ENCODE assay signal across 15 mouse cellular contexts in genomic region chr1:42877264-42877663, GRCm38 (mm10). TPM values are rescaled to one million over a fixed set of nuclear protein-coding genes. Genes with fewer than 3 reads are reported as not detected.
DNase-seq lines count a peak whose midpoint lies in the region; ATAC-seq and TF ChIP-seq lines count a peak whose summit lies in the region.
"Had no signal": no experiment of that assay in that cellular context is flagged by ENCODE, and none has a peak within 500 bp of the region (broad histone marks: within the 10 kb centered on the region; RNA-seq: fewer than 3 reads in every experiment).

No protein-coding gene starts in this region.

- peaks cover 3% of the 10 kb centered on the region; the same call in 1 of the 2 replicates for H3K79me2 ChIP-seq in heart, adult 2 months (replicated peaks; ENCODE audit: control insufficient read depth, insufficient read depth, low read length)

- TF ChIP-seq EP300 in heart, adult 2 months (IDR thresholded peaks at IDR 0.05; ENCODE audit: insufficient read depth, low read depth, low read length) = no peak
- no peak for TF ChIP-seq EP300 in lung, postnatal 0 days (IDR thresholded peaks at IDR 0.05)

- H3K36me3 ChIP-seq in heart, adult 2 months (ENCODE audit: control insufficient read depth, insufficient read depth, low read length) = no peaks in the 10 kb centered on the region; the same call in 1 of the 2 replicates
- H3K36me3 ChIP-seq in forebrain, embryonic 15.5 days = no peaks in the 10 kb centered on the region
- H3K36me3 ChIP-seq in neural tube, embryonic 12.5 days = no peaks in the 10 kb centered on the region
- no peaks in the 10 kb centered on the region for H3K36me3 ChIP-seq in lung, postnatal 0 days (ENCODE audit: insufficient read depth, low read length)
- H3K36me3 ChIP-seq: embryonic facial prominence, embryonic 15.5 days; stomach, embryonic 15.5 days had no signal

- H3K4me1 ChIP-seq in heart, adult 2 months (ENCODE audit: control insufficient read depth, insufficient read depth, low read length) = peaks cover 1% of the 10 kb centered on the region; the same call in 1 of the 2 replicates
- H3K4me1 ChIP-seq in forebrain, embryonic 15.5 days = peaks cover 8% of the 10 kb centered on the region
- peaks cover 17% of the 10 kb centered on the region; the same call in 1 of the 2 replicates for H3K4me1 ChIP-seq in neural tube, embryonic 12.5 days
- H3K4me1 ChIP-seq in lung, postnatal 0 days (ENCODE audit: insufficient read depth, low read depth, low read length) = no peaks in the 10 kb centered on the region
- H3K4me1 ChIP-seq: embryonic facial prominence, embryonic 15.5 days; stomach, embryonic 15.5 days had no signal

- H3K9ac ChIP-seq in heart, adult 2 months (ENCODE audit: low read depth, low read length) = no peak overlapping the region
- peak overlapping the region; percentile 22; the same call in 1 of the 2 replicates for H3K9ac ChIP-seq in forebrain, embryonic 15.5 days (replicated peaks)
- no peak overlapping the region for H3K9ac ChIP-seq in neural tube, embryonic 12.5 days
- H3K9ac ChIP-seq in lung, postnatal 0 days (replicated peaks; ENCODE audit: low read depth) = no peak overlapping the region
- H3K9ac ChIP-seq: embryonic facial prominence, embryonic 15.5 days; stomach, embryonic 15.5 days had no signal

- DNase-seq in heart, adult 11 months = peak; percentile 54
- DNase-seq in heart, adult 2 months = no peak
- DNase-seq in mesoderm, embryonic 11.5 days (ENCODE audit: low read depth, low spot score) = peak; percentile 71
- DNase-seq in ovary, postnatal 36 days (ENCODE audit: low spot score) = no peak
- no peak for DNase-seq in lung, postnatal 4 days
- no peak for DNase-seq in lung, postnatal 0 days (ENCODE audit: low spot score)
- DNase-seq: B cell, adult 2 months; cerebellum, adult 9-10 months; heart, postnatal 4 days; thymus, postnatal 14 days had no signal

- H3K9me3 ChIP-seq in forebrain, embryonic 15.5 days = no peaks in the 10 kb centered on the region
- no peaks in the 10 kb centered on the region for H3K9me3 ChIP-seq in neural tube, embryonic 12.5 days
- H3K9me3 ChIP-seq in lung, postnatal 0 days (ENCODE audit: low read length) = no peaks in the 10 kb centered on the region
- H3K9me3 ChIP-seq: embryonic facial prominence, embryonic 15.5 days; limb, embryonic 10.5 days; stomach, embryonic 15.5 days had no signal

- no peak for TF ChIP-seq CTCF in heart, adult 2 months (IDR thresholded peaks at IDR 0.05)
- no peak for TF ChIP-seq CTCF in lung, postnatal 0 days (IDR thresholded peaks at IDR 0.05)

- no peak for TF ChIP-seq POLR2A in heart, adult 2 months (IDR thresholded peaks at IDR 0.05; ENCODE audit: insufficient read depth, low read depth, low read length)

- WGBS in heart, adult 2 months = 92% methylated on average over 10 of the region's 10 CpGs
- WGBS in forebrain, embryonic 15.5 days = 40% methylated on average over 10 of the region's 10 CpGs
- WGBS in neural tube, embryonic 12.5 days = 25% methylated on average over 10 of the region's 10 CpGs
- WGBS in lung, postnatal 0 days = 81% methylated on average over 10 of the region's 10 CpGs

- ATAC-seq in forebrain, embryonic 15.5 days (replicated peaks) = peak; percentile 81
- peak; percentile 95 for ATAC-seq in neural tube, embryonic 12.5 days (ENCODE audit: low FRiP score, low read depth)
- no peak for ATAC-seq in lung, postnatal 0 days

- H3K4me3 ChIP-seq in heart, adult 2 months = no peak overlapping the region
- no peak overlapping the region for H3K4me3 ChIP-seq in forebrain, embryonic 15.5 days
- no peak overlapping the region for H3K4me3 ChIP-seq in neural tube, embryonic 12.5 days
- no peak overlapping the region for H3K4me3 ChIP-seq in lung, postnatal 0 days (ENCODE audit: low read depth, low read length)
- H3K4me3 ChIP-seq: embryonic facial prominence, embryonic 15.5 days; limb, embryonic 10.5 days; stomach, embryonic 15.5 days had no signal

- intact Hi-C loops in heart, adult 2 months (cut with DNase I) = no loop called here

- peak overlapping the region; percentile 22 for H3K4me2 ChIP-seq in forebrain, embryonic 15.5 days (replicated peaks)
- peak overlapping the region; percentile 36 for H3K4me2 ChIP-seq in neural tube, embryonic 12.5 days (replicated peaks)
- H3K4me2 ChIP-seq in lung, postnatal 0 days (replicated peaks; ENCODE audit: low read depth, low read length) = no peak overlapping the region
- H3K4me2 ChIP-seq: embryonic facial prominence, embryonic 15.5 days; stomach, embryonic 15.5 days had no signal

- no peaks in the 10 kb centered on the region for H3K27me3 ChIP-seq in heart, adult 2 months (ENCODE audit: control insufficient read depth, insufficient read depth, low read length)
- H3K27me3 ChIP-seq in forebrain, embryonic 15.5 days = no peaks in the 10 kb centered on the region
- H3K27me3 ChIP-seq in neural tube, embryonic 12.5 days (replicated peaks) = no peaks in the 10 kb centered on the region
- H3K27me3 ChIP-seq in lung, postnatal 0 days (replicated peaks; ENCODE audit: insufficient read depth, low read length) = no peaks in the 10 kb centered on the region
- H3K27me3 ChIP-seq: embryonic facial prominence, embryonic 15.5 days; stomach, embryonic 15.5 days had no signal

- no peak overlapping the region for H3K27ac ChIP-seq in heart, adult 2 months
- H3K27ac ChIP-seq in forebrain, embryonic 15.5 days (replicated peaks) = peak overlapping the region; percentile 47
- H3K27ac ChIP-seq in neural tube, embryonic 12.5 days = peak overlapping the region; percentile 58; the same call in 1 of the 2 replicates
- H3K27ac ChIP-seq in lung, postnatal 0 days (ENCODE audit: low read length) = no peak overlapping the region
- H3K27ac ChIP-seq: embryonic facial prominence, embryonic 15.5 days; limb, embryonic 10.5 days; stomach, embryonic 15.5 days had no signal

RNA-seq across cellular contexts. Expression of gene Mrps9, which starts 26.2 kb away (rescaled TPM):
- 100 to 1,000 TPM in 1 of 2 experiments, 10 to 100 TPM in 1; 95.5 to 108 TPM for total RNA-seq in heart, adult 2 months (2021)
- 52.7 and 59.5 TPM in 2 replicates for polyA plus RNA-seq in heart, adult 2 months (2012; rRNA removed)
- 36.0 and 38.1 TPM in 2 replicates for polyA plus RNA-seq in forebrain, embryonic 15.5 days (2015; fragmentation: Nextera tagmentation; extraction: Ambion mirVana)
- 40.3 and 41.6 TPM in 2 replicates for polyA plus RNA-seq in neural tube, embryonic 12.5 days (2016; fragmentation: Nextera tagmentation; extraction: Ambion mirVana)
- polyA plus RNA-seq in lung, postnatal 0 days (2015; fragmentation: Nextera tagmentation; extraction: Ambion mirVana) = 41.1 and 41.2 TPM in 2 replicates

Comparison
In these comparisons a context has a peak if more than half of its experiments do, and no peak if none do; other contexts are left out.
1. DNase-seq: peak in heart, adult 11 months (single experiment) and mesoderm, embryonic 11.5 days (single experiment); none in heart, adult 2 months (0 of 2), ovary, postnatal 36 days (single experiment), lung, postnatal 4 days (0 of 2) and lung, postnatal 0 days (single experiment).
2. H3K27ac ChIP-seq: peak in forebrain, embryonic 15.5 days (single experiment) and neural tube, embryonic 12.5 days (single experiment); none in heart, adult 2 months (single experiment) and lung, postnatal 0 days (single experiment).